Mouse (Mus musculus) E14TG2a.4 (cell line): Measurements from ENCODE around the gene Fndc8.
A peak's percentile ranks its signal among the peaks of the same experiment; 100 is the strongest.

Experiments used
- H3K27me3 ChIP-seq: 2 replicates; pipeline ENCODE4 v1.6.1; 2014; ENCODE audit warnings: low read length, control low read depth; ENCODE audit not compliant: insufficient read depth
- H3K36me3 ChIP-seq: 2 replicates; pipeline ENCODE4 v1.6.1; 2014; ENCODE audit warnings: low read length, control low read depth; ENCODE audit not compliant: insufficient read depth
- H3K4me1 ChIP-seq: replicated peaks from 2 replicates; pipeline ENCODE4 v1.6.1; 2014; ENCODE audit warnings: low read depth, low read length, control low read depth
- H3K4me3 ChIP-seq: replicated peaks from 2 replicates; pipeline ENCODE4 v1.5.1; 2014; ENCODE audit warnings: mild to moderate bottlenecking, low read length
- H3K9me3 ChIP-seq: 2 replicates; pipeline ENCODE4 v1.6.1; 2014; ENCODE audit warnings: low read length, control low read depth
- CTCF ChIP-seq: conservative IDR thresholded peaks from 2 replicates; pipeline ENCODE4 v1.5.1; 2014; ENCODE audit warnings: low read length
- NANOG ChIP-seq: IDR thresholded peaks from 2 replicates; pipeline ENCODE4 v1.6.1; 2014; ENCODE audit warnings: borderline replicate concordance, low read length, mixed read lengths
- POU5F1 ChIP-seq: IDR thresholded peaks from 2 replicates; pipeline ENCODE4 v1.6.1; 2014; ENCODE audit warnings: low read length, borderline replicate concordance

Gene Fndc8

GRCm38 (mm10) chr11:82899720-82900119, 7.8 kb downstream of the Fndc8 start:
- Histone ChIP-seq H3K27me3 (no peaks in the 10 kb centered on the region), H3K4me3 (no peak overlapping the region), H3K4me1 (peaks cover 22% of the 10 kb centered on the region), H3K9me3 (no peaks in the 10 kb centered on the region), H3K36me3 (peaks cover 55% of the 10 kb centered on the region)
- no peak for TF ChIP-seq NANOG
- no peak for TF ChIP-seq CTCF
- TF ChIP-seq POU5F1 = no peak

- no peak overlapping the region for H3K4me3 ChIP-seq
- TF ChIP-seq POU5F1 (no peak), CTCF (no peak), NANOG (no peak)
- H3K4me1 ChIP-seq = peaks cover 43% of the 10 kb centered on the region
- peaks cover 76% of the 10 kb centered on the region for H3K36me3 ChIP-seq
- no peaks in the 10 kb centered on the region for H3K27me3 ChIP-seq
- H3K9me3 ChIP-seq = no peaks in the 10 kb centered on the region
Measured at GRCm38 (mm10) chr11:82901606-82902310, 9.8 kb downstream of the Fndc8 start.

GRCm38 (mm10) chr11:82904952-82905351, 13.0 kb downstream of the Fndc8 start:
- TF ChIP-seq CTCF (no peak), POU5F1 (no peak), NANOG (no peak)
- Histone ChIP-seq H3K27me3 (peaks cover 8% of the 10 kb centered on the region), H3K4me1 (peaks cover 46% of the 10 kb centered on the region), H3K9me3 (no peaks in the 10 kb centered on the region), H3K36me3 (peaks cover 75% of the 10 kb centered on the region), H3K4me3 (peak overlapping the region; percentile 43; the same call in 1 of the 2 replicates)

- H3K36me3 ChIP-seq = peaks cover 66% of the 10 kb centered on the region
- peak overlapping the region; percentile 13; the same call in 1 of the 2 replicates for H3K4me3 ChIP-seq
- H3K9me3 ChIP-seq = no peaks in the 10 kb centered on the region
- peaks cover 49% of the 10 kb centered on the region for H3K4me1 ChIP-seq
- H3K27me3 ChIP-seq = peaks cover 17% of the 10 kb centered on the region
- TF ChIP-seq NANOG (no peak), POU5F1 (no peak), CTCF (no peak)
Measured at GRCm38 (mm10) chr11:82905816-82906215, 13.9 kb downstream of the Fndc8 start.

DNA sequence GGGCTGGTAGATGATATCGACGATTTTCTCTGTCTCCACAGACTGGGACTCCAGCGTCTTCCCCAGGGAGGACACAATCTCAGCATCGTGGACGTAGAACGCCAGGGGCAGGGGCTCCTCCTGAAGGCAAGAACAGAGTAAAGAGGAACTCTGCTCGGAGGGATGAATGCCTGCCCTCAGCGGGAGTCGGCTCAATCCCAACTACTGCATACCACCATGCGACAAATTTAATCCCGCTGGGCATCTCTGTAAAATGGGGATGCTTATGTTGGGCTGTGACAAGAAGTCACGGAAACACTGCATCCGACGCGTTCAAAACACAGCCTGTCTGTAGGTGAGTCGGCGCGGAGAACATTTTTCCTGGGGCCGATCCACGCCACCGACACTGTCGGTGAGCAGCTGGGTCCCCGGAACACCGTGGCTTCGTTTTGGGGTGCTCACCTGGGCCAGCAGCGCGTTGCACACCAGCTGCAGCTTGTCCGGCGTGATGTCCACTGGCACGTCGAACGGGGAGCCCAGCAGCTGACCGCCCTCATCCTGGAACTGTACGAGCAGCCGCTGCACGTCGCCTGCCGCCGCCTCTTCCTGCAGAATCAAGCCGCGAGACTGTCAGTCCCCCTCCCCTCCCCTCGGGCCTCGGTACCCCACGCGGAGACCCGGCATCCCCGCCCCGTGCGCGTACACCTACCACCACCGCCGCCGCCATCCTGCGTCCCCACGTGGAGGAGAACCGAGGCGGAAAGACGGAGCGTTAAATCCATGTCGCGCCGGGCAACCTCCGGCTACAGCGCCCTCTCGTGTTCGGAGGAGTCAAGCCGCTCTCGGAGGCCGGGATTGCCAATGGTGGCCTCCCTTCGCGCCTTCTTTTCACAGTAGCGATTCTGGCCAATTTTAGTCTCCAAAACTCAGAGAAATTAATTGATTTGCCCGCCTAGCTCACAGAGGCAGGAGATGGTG, 16.0 kb downstream of the Fndc8 start, which contains the start of gene Nle1:
Gene Nle1 (minus strand): TSS at position 761 of the 957 bp plus-strand sequence.
- no peaks in the 10 kb centered on the region for H3K9me3 ChIP-seq
- TF ChIP-seq CTCF = peak; percentile 70
- no peak for TF ChIP-seq NANOG
- H3K4me1 ChIP-seq = peaks cover 60% of the 10 kb centered on the region
- peaks cover 24% of the 10 kb centered on the region for H3K27me3 ChIP-seq
- peaks cover 46% of the 10 kb centered on the region for H3K36me3 ChIP-seq
- H3K4me3 ChIP-seq = peak within 1 kb of the TSS; percentile 95

GRCm38 (mm10) chr11:82908608-82908989, 16.7 kb downstream of the Fndc8 start:
- peaks cover 40% of the 10 kb centered on the region for H3K36me3 ChIP-seq
- H3K9me3 ChIP-seq = no peaks in the 10 kb centered on the region
- H3K27me3 ChIP-seq = peaks cover 31% of the 10 kb centered on the region
- H3K4me3 ChIP-seq = peak overlapping the region; percentile 95
- peaks cover 60% of the 10 kb centered on the region for H3K4me1 ChIP-seq
- TF ChIP-seq POU5F1 (no peak), CTCF (no peak), NANOG (no peak)

DNA sequence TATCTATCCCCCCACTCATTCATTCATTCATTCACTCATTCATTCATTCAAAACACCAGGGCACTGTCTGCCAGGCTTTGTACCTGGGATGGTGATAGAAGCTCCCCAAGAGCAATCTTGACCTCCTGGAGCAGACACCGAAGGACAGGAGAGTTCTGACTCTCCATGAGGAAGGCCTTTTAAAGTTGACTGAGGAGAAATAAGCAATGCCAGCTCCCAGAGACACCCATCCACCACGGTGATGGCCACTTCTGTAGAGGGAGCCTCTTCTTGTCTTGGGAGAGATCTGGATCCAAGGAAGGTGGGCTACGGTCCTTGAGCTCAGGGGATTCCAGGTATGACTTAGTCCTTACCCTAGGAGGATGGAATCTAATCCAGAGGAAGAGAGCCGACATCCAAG, 18.3 kb downstream of the Fndc8 start, which contains the start of gene Unc45b:
Gene Unc45b (plus strand): TSS at position 301 of the 400 bp plus-strand sequence.
- Histone ChIP-seq H3K36me3 (peaks cover 23% of the 10 kb centered on the region), H3K4me1 (peaks cover 56% of the 10 kb centered on the region), H3K4me3 (no peak within 1 kb of the TSS), H3K27me3 (peaks cover 40% of the 10 kb centered on the region), H3K9me3 (no peaks in the 10 kb centered on the region)
- TF ChIP-seq NANOG (no peak), POU5F1 (no peak), CTCF (no peak)

- Histone ChIP-seq H3K4me3 (no peak overlapping the region), H3K4me1 (peaks cover 50% of the 10 kb centered on the region), H3K9me3 (no peaks in the 10 kb centered on the region), H3K36me3 (peaks cover 17% of the 10 kb centered on the region), H3K27me3 (peaks cover 40% of the 10 kb centered on the region)
- TF ChIP-seq NANOG (no peak), POU5F1 (no peak), CTCF (no peak)
Measured at GRCm38 (mm10) chr11:82910679-82911389, 18.9 kb downstream of the Fndc8 start.
